Mouse (Mus musculus) forebrain, embryonic 16.5 days (tissue): ENCODE measurements around the gene Inpp1. TPM values are rescaled to one million over a fixed set of nuclear protein-coding genes. Genes with fewer than 3 reads are reported as not detected.

Experiments
- ATAC-seq: fragments of 200-750 bp; cut with Nextera tagmentation; 2 replicates; pipeline ENCODE4 v1.8.0; 2017; ENCODE audit warnings: mild to moderate bottlenecking, moderate library complexity
- H3K27ac ChIP-seq: fragments of 300-500 bp; sonication (generic); 2 replicates; pipeline ENCODE4 v1.5.1; 2014; ENCODE audit warnings: low read length, control low read depth
- H3K27me3 ChIP-seq: fragments of 300-500 bp; sonication (generic); replicated peaks from 2 replicates; pipeline ENCODE4 v1.6.1; 2014; ENCODE audit warnings: low read length; ENCODE audit not compliant: control insufficient read depth, insufficient read depth
- H3K36me3 ChIP-seq: fragments of 300-500 bp; sonication (generic); 2 replicates; pipeline ENCODE4 v1.6.1; 2014; ENCODE audit not compliant: control insufficient read depth, insufficient read depth
- H3K4me1 ChIP-seq: fragments of 300-500 bp; sonication (generic); replicated peaks from 2 replicates; pipeline ENCODE4 v1.6.1; 2014; ENCODE audit warnings: low read length; ENCODE audit not compliant: control insufficient read depth, insufficient read depth
- H3K4me2 ChIP-seq: fragments of 300-500 bp; sonication (generic); 2 replicates; pipeline ENCODE4 v1.6.1; 2014; ENCODE audit warnings: mild to moderate bottlenecking, low read length, control low read depth
- H3K4me3 ChIP-seq: fragments of 300-500 bp; sonication (generic); replicated peaks from 2 replicates; pipeline ENCODE4 v1.5.1; 2014; ENCODE audit warnings: mild to moderate bottlenecking, low read length, control low read depth
- H3K9ac ChIP-seq: fragments of 300-500 bp; sonication (generic); replicated peaks from 2 replicates; pipeline ENCODE4 v1.6.1; 2014; ENCODE audit warnings: low read depth, low read length, control low read depth
- H3K9me3 ChIP-seq: fragments of 300-500 bp; sonication (generic); 2 replicates; pipeline ENCODE4 v1.6.1; 2016; ENCODE audit warnings: low read length; ENCODE audit not compliant: control insufficient read depth
- WGBS: fragments of 180-500 bp; shearing (Covaris S2); extraction: QIAGEN DNeasy Blood & Tissue Kit; methylation state at CpG from one replicate; pipeline ENCODE4 v1.1.7; 2014; 5-methylcytosine and 5-hydroxymethylcytosine counted together
- polyA plus RNA-seq: library from polyadenylated mRNA; unstranded; fragments of >200 nt; fragmentation: Nextera tagmentation; extraction: Ambion mirVana; gene quantifications from 2 replicates; pipeline ENCODE4 v1.2.1, GENCODE M21; 2015

The Inpp1 gene
- polyA plus RNA-seq, 1 experiment from 2014 or later = 32.1 TPM

- H3K4me3 ChIP-seq = peak overlapping the region; percentile 72
- peak overlapping the region; percentile 83 for H3K4me2 ChIP-seq
- 14% methylated on average over 3 of the region's 3 CpGs for WGBS
- ATAC-seq = peak; percentile 19
- H3K36me3 ChIP-seq = no peaks in the 10 kb centered on the region
- peaks cover 7% of the 10 kb centered on the region for H3K4me1 ChIP-seq
- no peaks in the 10 kb centered on the region for H3K9me3 ChIP-seq
- H3K27me3 ChIP-seq = no peaks in the 10 kb centered on the region
- peak overlapping the region; percentile 77 for H3K9ac ChIP-seq
- no peak overlapping the region for H3K27ac ChIP-seq
Measured at GRCm38 (mm10) chr1:52844354-52844753, 26.9 kb upstream of the Inpp1 start.

DNA sequence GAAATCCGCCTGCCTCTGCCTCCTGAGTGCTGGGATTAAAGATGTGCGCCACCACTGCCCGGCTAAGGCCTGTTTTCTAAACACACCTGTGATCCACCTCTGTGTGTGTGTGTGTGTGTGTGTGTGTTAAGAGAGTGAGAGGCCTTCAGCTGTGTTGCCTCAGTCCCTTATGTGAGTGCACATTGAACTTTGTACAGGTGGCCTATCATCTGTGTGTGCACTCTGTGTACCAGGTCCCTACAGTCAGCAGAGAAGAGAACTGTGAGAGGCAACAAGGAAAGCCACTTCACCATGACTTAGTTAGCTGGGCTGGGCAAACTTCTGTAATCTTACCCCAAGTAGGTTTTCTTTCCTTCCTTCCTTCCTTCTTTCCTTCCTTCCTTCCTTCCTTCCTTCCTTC, 21.6 kb upstream of the Inpp1 start:
- H3K4me3 ChIP-seq = no peak overlapping the region
- no peaks in the 10 kb centered on the region for H3K9me3 ChIP-seq
- no peaks in the 10 kb centered on the region for H3K36me3 ChIP-seq
- WGBS = 91% methylated on average over 3 of the region's 3 CpGs
- H3K4me1 ChIP-seq = no peaks in the 10 kb centered on the region
- no peak for ATAC-seq
- H3K27me3 ChIP-seq = no peaks in the 10 kb centered on the region
- H3K9ac ChIP-seq = no peak overlapping the region
- H3K4me2 ChIP-seq = no peak overlapping the region
- H3K27ac ChIP-seq = no peak overlapping the region

DNA sequence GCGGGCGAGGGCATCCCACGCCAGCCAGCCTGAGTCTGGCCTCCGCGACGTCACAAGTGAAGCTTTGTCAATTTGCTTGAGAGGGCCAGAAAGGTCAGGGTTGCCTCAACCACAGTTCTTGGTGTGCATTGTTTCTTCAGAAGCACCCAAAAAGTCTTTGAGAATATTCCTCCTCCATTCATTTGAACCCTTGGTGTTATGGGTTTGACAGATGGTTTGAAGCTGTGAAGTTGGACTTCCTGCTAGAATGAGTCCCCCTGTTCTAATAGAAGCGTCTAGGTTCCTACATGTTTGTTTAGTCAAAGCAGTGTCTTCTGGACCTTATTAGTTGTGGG, 292 bp upstream of the Inpp1 start:
- peak overlapping the region; percentile 83 for H3K4me2 ChIP-seq
- H3K36me3 ChIP-seq = no peaks in the 10 kb centered on the region
- no peaks in the 10 kb centered on the region for H3K27me3 ChIP-seq
- peaks cover 13% of the 10 kb centered on the region for H3K4me1 ChIP-seq
- peak overlapping the region; percentile 77 for H3K27ac ChIP-seq
- peak overlapping the region; percentile 98 for H3K9ac ChIP-seq
- no peak for ATAC-seq
- peak overlapping the region; percentile 85 for H3K4me3 ChIP-seq
- H3K9me3 ChIP-seq = no peaks in the 10 kb centered on the region
- WGBS = 5% methylated on average over 7 of the region's 7 CpGs

GRCm38 (mm10) chr1:52816232-52816891, 1.1 kb downstream of the Inpp1 start:
- no peaks in the 10 kb centered on the region for H3K36me3 ChIP-seq
- peak overlapping the region; percentile 98; the same call in 1 of the 2 replicates for H3K9ac ChIP-seq
- H3K4me1 ChIP-seq = peaks cover 13% of the 10 kb centered on the region
- WGBS = 55% methylated on average over 13 of the region's 13 CpGs
- H3K27ac ChIP-seq = no peak overlapping the region
- H3K9me3 ChIP-seq = no peaks in the 10 kb centered on the region
- peak overlapping the region; percentile 83 for H3K4me2 ChIP-seq
- ATAC-seq = peak; percentile 13
- H3K4me3 ChIP-seq = peak overlapping the region; percentile 85
- no peaks in the 10 kb centered on the region for H3K27me3 ChIP-seq

DNA sequence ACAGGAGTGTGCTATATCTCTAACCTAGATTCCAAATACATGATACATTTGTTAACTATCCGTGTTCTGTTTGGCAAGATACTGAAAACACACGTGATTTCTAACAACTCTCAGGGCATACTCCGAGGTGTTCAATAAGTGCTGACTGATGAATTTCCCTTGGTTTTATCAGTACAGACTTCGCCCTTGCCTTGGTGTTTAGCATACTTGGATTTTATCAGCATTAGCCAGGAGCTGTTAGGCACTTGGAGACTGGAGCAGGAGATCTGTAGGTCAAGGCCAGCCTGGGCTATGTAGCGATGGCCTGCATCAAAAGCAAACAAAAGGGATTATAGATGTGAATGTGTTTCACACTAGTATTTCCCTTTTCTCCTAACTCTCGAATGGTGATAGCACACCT, 9.0 kb downstream of the Inpp1 start:
- no peak overlapping the region for H3K4me2 ChIP-seq
- H3K36me3 ChIP-seq = no peaks in the 10 kb centered on the region
- H3K27me3 ChIP-seq = no peaks in the 10 kb centered on the region
- no peak overlapping the region for H3K9ac ChIP-seq
- H3K9me3 ChIP-seq = no peaks in the 10 kb centered on the region
- 95% methylated on average over 6 of the region's 6 CpGs for WGBS
- no peak overlapping the region for H3K4me3 ChIP-seq
- no peak overlapping the region for H3K27ac ChIP-seq
- no peak for ATAC-seq
- H3K4me1 ChIP-seq = no peaks in the 10 kb centered on the region

GRCm38 (mm10) chr1:52805041-52805440, 12.4 kb downstream of the Inpp1 start:
- Histone ChIP-seq H3K4me1 (no peaks in the 10 kb centered on the region), H3K9me3 (no peaks in the 10 kb centered on the region), H3K4me2 (no peak overlapping the region), H3K27ac (no peak overlapping the region), H3K9ac (no peak overlapping the region), H3K27me3 (no peaks in the 10 kb centered on the region), H3K4me3 (no peak overlapping the region), H3K36me3 (no peaks in the 10 kb centered on the region)
- WGBS = 90% methylated on average over 1 of the region's 1 CpGs
- ATAC-seq = no peak

GRCm38 (mm10) chr1:52802406-52802975, 15.0 kb downstream of the Inpp1 start:
- no peaks in the 10 kb centered on the region for H3K9me3 ChIP-seq
- no peak overlapping the region for H3K4me3 ChIP-seq
- H3K27me3 ChIP-seq = no peaks in the 10 kb centered on the region
- ATAC-seq = no peak
- no peak overlapping the region for H3K4me2 ChIP-seq
- H3K27ac ChIP-seq = no peak overlapping the region
- H3K9ac ChIP-seq = no peak overlapping the region
- WGBS = 94% methylated on average over 5 of the region's 5 CpGs
- no peaks in the 10 kb centered on the region for H3K36me3 ChIP-seq
- H3K4me1 ChIP-seq = peaks cover 5% of the 10 kb centered on the region

- WGBS = 92% methylated on average over 5 of the region's 5 CpGs
- Histone ChIP-seq H3K9ac (no peak overlapping the region), H3K4me3 (no peak overlapping the region), H3K36me3 (no peaks in the 10 kb centered on the region), H3K27me3 (no peaks in the 10 kb centered on the region), H3K27ac (no peak overlapping the region), H3K4me2 (no peak overlapping the region), H3K9me3 (no peaks in the 10 kb centered on the region), H3K4me1 (peaks cover 5% of the 10 kb centered on the region)
- no peak for ATAC-seq
Measured at GRCm38 (mm10) chr1:52801651-52802050, 15.8 kb downstream of the Inpp1 start.

GRCm38 (mm10) chr1:52800340-52800740, 17.1 kb downstream of the Inpp1 start:
- ATAC-seq = no peak
- Histone ChIP-seq H3K4me2 (no peak overlapping the region), H3K27me3 (no peaks in the 10 kb centered on the region), H3K27ac (no peak overlapping the region), H3K4me1 (peaks cover 5% of the 10 kb centered on the region), H3K9ac (no peak overlapping the region), H3K4me3 (no peak overlapping the region), H3K9me3 (no peaks in the 10 kb centered on the region), H3K36me3 (no peaks in the 10 kb centered on the region)
- 82% methylated on average over 3 of the region's 3 CpGs for WGBS
